Mouse (Mus musculus) skeletal muscle tissue, adult 2 months (tissue): ENCODE results near the gene Kif6.

ENCODE experiments used
- DNase-seq: peaks from one replicate; pipeline ENCODE4 v3.0.0-alpha.2; 2012; ENCODE audit warnings: low read depth, low spot score

Gene Kif6

GRCm38 (mm10) chr17:49666728-49667127, 51.8 kb downstream of the Kif6 start:
- DNase-seq, result no peak

- DNase-seq, result no peak
Measured at GRCm38 (mm10) chr17:49668296-49668695, 53.4 kb downstream of the Kif6 start.

GRCm38 (mm10) chr17:49671921-49672339, 57.0 kb downstream of the Kif6 start:
- no peak for DNase-seq

- no peak for DNase-seq
Measured at GRCm38 (mm10) chr17:49672421-49672820, 57.5 kb downstream of the Kif6 start.

- DNase-seq, result no peak
Measured at GRCm38 (mm10) chr17:49675629-49676028, 60.7 kb downstream of the Kif6 start.

- DNase-seq, result no peak
Measured at GRCm38 (mm10) chr17:49681410-49681809, 66.5 kb downstream of the Kif6 start.

GRCm38 (mm10) chr17:49684146-49684545, 69.2 kb downstream of the Kif6 start:
- DNase-seq, result no peak

- DNase-seq, result peak; percentile 27
Measured at GRCm38 (mm10) chr17:49690607-49691454, 75.9 kb downstream of the Kif6 start.

- no peak for DNase-seq
Measured at GRCm38 (mm10) chr17:49691455-49691805, 76.5 kb downstream of the Kif6 start.

GRCm38 (mm10) chr17:49693206-49693605, 78.3 kb downstream of the Kif6 start:
- DNase-seq, result no peak

GRCm38 (mm10) chr17:49697220-49697619, 82.3 kb downstream of the Kif6 start:
- no peak for DNase-seq

- DNase-seq, result no peak
Measured at GRCm38 (mm10) chr17:49703492-49704249, 88.7 kb downstream of the Kif6 start.

- no peak for DNase-seq
Measured at GRCm38 (mm10) chr17:49709192-49709591, 94.3 kb downstream of the Kif6 start.

GRCm38 (mm10) chr17:49710101-49710630, 95.2 kb downstream of the Kif6 start:
- no peak for DNase-seq

- no peak for DNase-seq
Measured at GRCm38 (mm10) chr17:49726206-49726605, 111.3 kb downstream of the Kif6 start.

GRCm38 (mm10) chr17:49726976-49727375, 112.0 kb downstream of the Kif6 start:
- no peak for DNase-seq

- DNase-seq, result no peak
Measured at GRCm38 (mm10) chr17:49727428-49728045, 112.6 kb downstream of the Kif6 start.

- DNase-seq, result no peak
Measured at GRCm38 (mm10) chr17:49729856-49730255, 114.9 kb downstream of the Kif6 start.

- DNase-seq, result no peak
Measured at GRCm38 (mm10) chr17:49732706-49733105, 117.8 kb downstream of the Kif6 start.

- peak; percentile 72 for DNase-seq
Measured at GRCm38 (mm10) chr17:49734079-49734478, 119.1 kb downstream of the Kif6 start.

- DNase-seq, result no peak
Measured at GRCm38 (mm10) chr17:49734776-49735175, 119.8 kb downstream of the Kif6 start.

GRCm38 (mm10) chr17:49736364-49736763, 121.4 kb downstream of the Kif6 start:
- no peak for DNase-seq
